Mouse (Mus musculus): ENCODE results near the gene 2310061I04Rik.

Gene 2310061I04Rik

DNA sequence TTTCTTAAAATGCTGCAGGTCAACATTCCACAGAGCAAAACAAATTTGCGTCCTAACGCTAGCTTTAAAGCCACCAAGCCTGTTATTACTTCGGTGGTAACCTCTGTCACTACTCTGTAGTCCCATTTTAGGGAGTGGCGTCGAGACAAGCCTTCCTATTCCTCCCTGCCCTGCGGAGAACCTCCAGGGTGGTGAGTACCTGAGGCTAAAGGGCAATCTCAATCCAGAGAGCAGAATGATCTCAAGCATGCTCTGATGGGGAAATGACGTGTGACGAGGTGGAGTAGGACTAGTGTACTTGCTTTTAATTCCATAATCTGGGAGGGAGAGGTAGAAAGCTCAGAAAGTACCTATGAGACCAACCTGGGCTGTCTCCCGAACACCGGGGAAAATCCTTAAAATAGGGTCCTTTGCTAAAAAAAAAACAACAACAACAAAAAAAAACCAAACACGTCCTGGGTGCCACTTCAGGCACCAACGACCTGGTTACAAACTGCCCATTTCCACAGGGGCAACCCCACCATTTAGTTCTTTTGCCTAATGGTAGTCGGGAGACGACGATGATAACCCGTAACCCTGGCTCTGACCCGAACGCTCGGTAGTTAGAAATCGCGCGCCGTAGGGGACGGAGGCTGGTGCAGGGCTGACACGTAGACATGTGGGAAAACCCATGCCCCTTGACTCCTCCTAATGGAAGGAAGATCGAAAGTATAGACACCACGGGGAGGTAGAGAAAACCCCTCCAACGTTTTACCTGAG lies 18.5 kb upstream of the 2310061I04Rik start:
- no peak for DNase-seq

DNA sequence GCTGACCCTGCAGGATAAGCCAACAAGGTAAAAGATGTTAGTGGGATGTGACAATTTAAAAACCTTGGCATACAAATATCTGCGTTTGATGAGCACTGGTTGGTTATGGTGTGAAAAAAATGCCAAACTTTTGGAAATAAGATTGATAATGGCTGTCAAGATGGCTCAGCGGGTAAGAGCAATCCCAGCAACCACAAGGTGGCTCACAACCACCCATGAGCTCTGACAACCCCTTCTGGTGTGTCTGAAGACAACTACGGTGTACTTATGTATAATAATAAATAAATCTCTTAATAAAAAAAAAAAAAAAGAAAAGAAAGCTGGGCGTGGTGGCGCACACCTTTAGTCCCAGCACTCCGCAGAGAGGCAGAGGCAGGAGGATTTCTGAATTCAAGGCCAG lies 17.7 kb upstream of the 2310061I04Rik start:
- no peak for DNase-seq

DNA sequence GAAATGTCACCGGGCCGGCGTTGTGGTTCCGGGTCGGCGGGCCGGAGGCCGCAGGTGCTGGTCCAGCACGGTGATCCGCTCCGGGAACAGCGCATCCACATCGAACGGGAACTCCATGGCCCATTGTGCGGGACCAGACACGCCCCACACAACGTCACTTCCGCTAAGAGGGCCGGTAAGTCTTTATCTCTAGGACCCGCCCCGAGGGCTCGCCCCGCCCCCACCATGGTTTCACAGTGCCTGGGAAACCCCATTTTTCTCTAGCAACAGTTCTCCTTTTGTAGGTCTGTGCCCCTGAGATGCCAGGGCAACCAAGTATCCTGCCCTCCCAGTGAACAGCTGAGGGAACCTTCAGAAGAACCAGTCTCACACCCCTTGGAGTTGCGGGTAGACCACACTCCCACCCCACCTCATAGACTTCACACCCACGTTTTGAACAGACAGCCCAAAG lies 12.7 kb upstream of the 2310061I04Rik start, which contains the start of gene Atat1:
TSS of gene Atat1 (minus strand) at position 157 of the 451 bp plus-strand sequence.
- DNase-seq: peak; percentile 95 to 97

DNA sequence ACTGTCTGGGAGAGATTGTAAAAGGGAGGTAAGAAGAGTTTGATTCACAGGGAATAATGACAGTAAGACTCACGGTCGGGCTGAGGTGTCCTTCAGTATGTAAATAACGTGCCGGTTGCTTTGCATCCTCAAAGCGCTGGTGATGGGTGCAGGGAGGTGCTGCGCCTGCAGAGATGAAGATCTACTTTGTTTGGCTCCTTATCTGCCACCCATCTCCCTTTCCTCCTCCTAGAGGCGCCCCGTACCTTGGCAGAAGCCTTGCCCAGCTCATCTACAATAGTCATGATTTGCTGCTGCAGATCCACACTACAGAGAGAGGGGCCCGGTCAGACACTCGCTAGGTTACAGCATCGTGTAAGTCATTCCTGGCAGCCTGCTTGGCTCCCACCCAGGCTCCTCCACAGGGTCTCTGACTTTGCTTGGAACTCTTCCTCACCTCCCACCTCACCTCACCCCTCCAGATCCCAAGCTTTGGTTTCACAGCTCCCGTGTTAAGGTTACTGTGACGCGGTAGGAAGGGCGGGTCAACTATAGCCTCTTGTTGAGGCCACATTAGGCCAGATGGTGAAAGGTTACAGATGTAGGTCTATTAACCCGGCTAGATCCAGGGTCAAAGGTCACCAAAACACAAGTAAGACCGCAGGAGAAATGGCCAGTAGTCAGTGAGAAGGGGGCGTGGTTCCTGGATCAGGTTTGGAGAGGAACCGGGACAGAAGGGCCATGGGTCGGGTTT lies 12.1 kb upstream of the 2310061I04Rik start:
- DNase-seq: no peak

DNA sequence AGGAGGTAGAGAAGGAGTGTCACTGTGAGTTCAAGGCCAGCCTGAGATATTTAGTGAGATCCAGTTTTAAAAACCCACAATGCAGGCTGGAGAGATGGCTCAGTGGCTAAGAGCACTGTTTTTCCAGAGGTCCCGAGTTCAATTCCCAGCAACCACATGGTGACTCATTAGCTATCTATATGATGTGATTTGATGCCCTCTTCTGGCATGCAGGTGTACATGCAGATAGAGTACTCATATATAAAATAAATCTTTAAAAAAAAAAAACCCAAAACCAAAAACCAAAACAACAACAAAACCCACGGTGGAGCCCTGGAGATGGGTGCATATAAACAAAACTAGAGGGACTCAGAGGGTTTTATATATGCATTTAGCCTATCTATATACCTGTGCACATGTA lies 10.4 kb upstream of the 2310061I04Rik start:
- no peak for DNase-seq

DNA sequence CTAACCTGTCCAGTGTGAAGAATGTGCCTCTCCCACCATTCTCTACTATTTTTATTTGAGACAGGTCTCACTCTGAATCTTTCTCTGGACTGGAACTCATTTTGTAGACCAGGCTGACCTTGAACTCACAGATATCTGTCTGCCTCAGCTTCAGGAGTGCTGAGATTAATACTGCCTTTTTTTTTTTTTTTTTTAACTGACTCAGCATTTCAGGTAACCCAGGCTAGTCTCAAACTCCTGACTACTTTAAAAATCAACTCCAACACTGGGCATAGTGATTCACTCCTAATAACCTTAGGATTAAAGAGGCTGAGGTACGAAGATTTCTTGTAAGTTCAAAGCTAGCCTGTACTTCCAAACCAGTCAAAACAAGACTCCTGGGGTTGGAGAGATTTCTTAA lies 8.4 kb upstream of the 2310061I04Rik start:
- DNase-seq: no peak

DNA sequence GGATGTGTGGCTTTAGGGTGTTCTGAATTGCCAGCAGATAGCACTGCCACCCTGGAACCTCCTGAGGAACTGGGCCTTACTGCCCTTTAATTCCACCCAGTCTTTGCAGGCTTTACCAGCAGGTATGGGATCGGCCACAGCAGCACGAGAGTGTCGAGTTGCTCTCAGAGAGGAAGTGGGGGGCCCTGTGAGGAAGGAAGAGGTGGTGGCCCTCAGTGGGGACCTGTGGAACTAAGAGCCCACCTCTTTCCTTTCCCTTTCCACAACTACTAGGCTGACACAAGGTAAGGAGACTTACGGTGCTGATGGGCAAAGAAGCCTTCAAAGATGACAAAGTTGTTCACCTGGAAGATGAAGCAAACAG lies 6.7 kb upstream of the 2310061I04Rik start:
- DNase-seq: no peak

DNA sequence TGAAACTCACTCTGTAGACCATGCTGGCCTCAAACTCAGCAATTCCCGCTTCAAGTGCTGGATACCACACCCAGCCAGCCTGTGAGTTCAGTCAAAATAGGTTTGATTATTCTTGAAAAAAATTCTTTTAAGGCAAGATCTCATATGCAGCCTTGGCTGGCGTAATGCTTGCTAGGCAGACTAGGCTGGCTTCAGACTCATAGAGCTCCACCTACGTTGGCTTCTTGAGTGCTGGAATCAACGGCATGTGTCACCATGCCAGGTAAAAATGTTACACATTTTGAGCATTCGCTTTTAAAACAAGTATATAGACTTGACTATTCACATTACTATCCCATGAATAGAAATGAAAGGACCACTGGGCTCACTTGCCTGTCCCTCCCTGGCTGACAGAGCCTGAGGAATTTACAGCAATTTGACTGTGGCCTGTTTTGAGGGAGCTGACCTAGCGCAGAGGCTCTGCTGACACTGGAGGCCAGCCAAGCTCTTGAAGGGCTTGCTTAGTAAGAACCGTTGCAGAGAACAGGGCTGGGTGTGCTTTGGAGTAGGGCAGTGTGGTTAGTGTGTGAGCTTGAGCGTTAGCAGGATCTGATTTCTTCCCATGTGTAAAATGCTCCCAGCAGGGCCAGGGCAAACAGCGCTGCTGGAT lies 6.2 kb upstream of the 2310061I04Rik start:
- peak; percentile 88 to 90 for DNase-seq

DNA sequence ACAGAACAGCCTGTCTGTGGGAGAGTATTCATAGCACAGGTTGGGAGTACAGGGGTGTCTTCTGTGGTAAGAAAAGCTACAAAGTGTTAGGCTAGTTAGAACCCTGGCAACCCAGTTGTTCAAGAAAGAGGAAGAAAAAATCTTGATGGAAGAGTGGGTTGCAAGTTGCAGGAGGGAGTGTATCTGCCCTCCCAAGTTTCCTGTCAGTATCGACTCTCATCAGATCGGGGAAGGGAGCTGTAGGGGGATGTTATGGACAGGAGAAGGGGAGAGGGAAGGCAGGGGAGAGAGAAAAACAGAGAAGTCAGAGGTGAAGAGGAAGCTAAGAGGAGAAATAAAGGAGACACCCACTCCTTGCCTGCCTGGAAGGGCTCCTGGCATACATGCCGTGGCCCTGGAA lies 3.4 kb upstream of the 2310061I04Rik start:
- DNase-seq: no peak

DNA sequence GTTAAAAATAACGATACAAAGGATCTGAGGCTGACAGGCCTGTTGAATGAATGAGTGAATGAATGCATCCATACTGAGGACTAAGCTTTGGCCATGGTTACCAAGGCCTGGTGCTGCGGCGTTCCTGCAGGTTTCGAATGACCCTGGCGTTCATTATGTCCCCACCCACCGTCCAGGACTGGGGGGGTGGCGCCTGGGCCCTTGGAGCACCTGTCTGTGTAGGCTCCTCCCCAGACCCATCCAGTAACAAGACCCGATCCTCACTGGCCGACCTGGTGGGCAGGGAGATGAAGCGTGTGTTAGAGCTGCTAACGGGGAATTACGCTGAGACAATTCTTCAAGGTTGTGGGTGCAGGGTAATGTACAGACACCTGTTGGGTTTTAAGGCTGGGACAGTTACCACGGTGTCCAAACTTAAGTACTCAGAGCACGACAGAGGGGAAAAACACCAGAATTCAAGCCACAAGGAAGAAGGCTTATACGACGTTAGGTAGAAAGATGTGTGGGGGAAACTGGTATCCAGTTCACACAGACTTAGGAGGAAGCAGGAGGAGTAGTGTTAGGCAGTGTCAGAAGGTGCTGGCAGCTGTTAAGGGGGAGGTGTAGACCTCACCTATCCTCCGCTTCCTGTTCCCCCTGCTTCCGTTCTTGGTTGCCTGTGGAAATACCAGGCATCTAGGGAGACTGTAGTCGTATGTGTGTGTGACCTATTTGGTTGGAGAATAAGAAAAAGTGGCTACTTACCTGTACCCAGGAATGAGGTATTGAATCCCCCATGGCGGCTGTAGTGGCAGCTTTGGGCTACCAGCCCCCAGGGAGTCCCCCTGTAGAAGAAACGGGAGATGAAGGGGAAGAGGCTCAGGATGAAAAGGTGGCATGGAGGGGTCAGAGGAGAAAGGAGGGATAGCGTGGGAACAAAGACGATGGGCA lies 678 bp upstream of the 2310061I04Rik start:
- DNase-seq: no peak

DNA sequence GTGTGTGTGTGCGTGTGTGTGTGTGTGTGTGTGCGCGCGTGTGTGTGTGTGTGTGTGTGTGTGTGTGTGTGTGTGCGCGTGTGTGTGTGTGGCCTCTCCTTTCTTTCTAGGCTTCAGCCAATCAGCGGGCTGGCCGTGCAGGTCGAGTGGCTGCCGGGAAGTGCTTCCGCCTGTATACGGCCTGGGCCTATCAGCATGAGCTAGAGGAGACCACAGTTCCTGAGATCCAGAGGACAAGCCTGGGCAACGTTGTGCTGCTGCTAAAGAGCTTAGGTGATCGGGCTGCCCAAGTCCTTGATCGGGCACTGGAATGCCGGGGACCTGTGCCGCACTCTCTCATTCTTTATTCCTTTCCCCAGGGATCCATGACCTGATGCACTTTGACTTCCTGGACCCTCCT lies 9.5 kb downstream of the 2310061I04Rik start:
- DNase-seq: no peak

DNA sequence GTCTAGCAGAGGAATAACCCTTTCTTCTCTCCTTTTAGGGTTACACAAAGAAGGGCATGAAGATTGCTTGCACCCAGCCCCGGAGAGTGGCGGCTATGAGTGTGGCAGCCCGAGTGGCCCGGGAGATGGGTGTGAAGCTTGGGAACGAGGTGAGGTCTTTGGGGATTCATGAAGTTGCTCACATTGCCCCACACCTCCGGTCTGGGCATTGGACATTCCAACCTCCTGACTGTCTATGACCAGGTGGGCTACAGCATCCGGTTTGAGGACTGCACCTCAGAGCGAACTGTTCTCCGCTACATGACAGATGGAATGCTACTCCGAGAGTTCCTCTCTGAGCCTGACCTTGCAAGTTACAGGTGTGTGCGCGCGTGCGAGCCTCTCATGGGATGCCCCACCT lies 13.5 kb downstream of the 2310061I04Rik start:
- DNase-seq: no peak

DNA sequence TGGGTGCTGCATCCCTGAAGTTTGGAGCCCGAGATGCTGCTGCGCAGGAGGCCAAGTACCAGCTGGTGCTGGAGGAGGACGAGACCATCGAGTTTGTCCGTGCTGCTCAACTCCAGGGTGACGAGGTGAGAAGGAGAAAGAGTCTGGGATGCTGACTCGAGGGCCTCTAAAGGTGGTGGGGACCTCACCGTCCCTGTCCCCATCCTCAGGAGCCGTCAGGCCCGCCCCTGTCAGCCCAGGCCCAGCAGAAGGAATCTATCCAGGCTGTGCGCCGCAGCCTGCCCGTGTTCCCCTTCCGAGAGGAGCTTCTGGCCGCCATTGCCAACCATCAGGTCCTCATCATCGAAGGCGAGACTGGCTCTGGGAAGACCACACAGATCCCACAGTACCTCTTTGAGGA lies 14.3 kb downstream of the 2310061I04Rik start:
- no peak for DNase-seq

DNA sequence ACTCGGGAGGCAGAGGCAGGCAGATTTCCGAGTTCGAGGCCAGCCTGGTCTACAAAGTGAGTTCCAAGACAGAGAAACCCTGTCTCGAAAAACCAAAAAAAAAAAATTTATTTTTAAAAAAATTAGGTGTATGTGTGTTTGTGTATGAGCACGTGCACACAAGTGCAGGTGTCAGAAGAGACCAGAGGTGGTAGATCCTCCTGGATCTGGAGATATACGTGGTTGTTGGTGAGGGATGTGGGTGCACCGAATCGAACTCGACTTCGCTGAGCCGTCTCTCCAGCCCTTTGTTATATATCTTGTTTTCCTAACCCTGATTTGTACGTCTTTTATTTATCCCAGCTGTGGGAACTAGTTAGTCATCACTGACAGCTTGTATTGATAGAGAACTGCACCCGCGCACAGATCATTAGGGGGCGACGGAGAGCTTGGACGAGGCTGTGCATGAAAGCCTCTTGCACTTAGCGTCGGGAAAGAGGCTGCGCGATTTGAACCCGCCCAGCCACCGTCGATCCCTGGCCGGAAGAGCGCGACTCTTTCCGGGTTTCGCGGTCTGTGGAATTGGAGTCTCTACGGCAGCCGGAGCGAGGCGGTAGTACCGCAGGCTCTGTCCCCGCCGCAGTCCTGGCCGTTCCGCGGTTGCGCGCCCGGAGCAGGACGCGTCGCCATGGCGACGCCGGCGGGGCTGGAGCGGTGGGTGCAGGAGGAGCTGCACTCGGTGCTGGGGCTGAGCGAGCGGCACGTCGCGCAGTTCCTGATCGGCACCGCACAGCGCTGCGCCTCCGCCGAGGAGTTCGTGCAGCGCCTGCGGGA lies 17.8 kb downstream of the 2310061I04Rik start, which contains the start of gene Dhx16:
TSS of gene Dhx16 (plus strand) at position 575 of the 813 bp plus-strand sequence.
- peak; percentile 95 to 96 for DNase-seq

DNA sequence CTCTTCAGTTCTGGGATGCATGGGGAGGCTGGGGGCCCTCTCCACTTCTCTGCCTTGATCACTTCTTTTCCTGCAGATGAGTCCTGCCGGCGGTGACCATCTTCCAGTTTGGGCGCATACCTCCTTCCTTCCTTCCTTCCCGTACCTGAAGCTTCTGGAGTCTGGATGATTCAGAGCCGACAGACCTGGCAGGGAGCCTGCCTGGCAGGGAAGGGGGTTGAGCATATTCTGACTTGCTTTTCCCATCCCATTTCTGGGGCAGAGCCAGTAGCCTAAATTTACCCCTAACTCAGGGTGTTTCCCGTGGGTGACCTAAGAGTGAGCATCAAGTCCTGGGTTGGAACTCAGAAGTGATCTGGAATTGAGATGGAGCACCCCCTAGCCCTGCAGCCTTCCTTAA lies 22.5 kb downstream of the 2310061I04Rik start:
- DNase-seq: no peak

DNA sequence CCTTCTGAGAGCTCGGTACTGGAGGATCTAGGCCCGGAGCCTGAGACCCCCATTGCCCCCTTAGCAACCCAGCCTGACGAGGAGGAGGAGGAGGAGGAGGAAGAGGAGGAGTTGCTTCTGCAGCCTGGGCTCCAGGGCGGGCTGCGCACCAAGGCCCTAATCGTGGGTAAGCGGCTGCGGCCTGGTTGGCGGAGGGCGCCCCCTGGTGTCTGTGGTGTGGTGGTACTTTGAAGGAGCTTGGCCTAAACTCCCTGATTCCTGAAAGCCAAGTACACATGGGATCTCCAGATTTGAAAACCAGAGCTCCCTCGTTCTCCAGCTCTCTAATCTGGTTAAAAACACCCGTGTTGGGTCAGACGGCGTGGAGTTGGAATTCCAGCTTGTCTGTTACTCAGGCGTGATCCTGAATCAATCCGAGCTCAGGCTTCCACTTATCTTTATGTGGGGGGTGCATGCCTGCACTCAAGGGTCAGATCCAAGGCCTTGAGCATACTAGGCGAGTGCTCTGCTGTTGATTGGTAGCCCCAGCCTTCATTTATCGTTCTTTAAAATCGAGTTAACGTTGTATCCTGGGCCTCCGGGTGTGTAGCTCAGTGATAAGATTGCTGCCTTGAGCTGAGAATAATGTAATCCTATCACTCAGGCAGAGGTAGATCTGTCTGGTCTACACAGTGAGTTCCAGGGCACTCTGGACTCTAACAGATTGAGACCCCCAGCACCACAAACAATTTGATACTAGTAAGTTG lies 23.3 kb downstream of the 2310061I04Rik start:
- DNase-seq: peak; percentile 83 to 88

DNA sequence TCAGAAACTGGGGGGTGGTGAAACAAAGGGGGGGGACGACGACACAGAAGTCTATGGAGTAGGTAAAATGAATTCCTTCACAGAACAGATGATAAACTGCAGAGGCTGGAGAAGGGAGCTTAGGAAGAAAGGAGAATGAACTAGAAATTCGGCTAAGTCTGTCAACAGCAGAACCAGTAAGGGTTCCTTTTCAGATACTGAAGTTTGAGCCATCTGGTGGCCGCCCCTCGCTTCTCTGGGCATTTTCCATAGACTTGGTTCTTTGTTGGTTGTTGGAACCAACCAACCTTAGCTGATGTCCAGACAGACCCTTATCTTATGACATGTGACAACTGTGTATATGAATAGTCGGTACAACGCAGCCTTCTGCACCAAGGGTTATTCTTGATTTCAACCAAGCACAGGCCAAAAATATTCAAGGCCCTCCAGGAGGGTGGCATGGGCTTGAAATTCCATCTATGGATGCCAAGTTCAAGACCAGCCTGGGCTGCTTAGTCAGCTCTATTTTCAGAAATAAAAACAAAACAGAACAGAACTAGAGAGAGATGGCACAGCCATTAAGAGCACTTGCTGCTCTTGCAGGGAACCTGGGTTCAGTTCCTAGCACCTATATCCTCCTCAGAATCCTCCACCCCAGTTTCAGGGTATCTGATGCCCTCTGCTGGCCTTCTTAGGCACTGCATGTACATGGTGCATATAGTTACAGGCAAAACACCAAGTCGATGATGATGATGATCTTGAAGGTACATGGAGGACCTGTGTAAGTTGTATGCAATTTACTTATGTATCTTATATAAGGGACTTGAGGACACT lies 26.1 kb downstream of the 2310061I04Rik start:
- no peak for DNase-seq

DNA sequence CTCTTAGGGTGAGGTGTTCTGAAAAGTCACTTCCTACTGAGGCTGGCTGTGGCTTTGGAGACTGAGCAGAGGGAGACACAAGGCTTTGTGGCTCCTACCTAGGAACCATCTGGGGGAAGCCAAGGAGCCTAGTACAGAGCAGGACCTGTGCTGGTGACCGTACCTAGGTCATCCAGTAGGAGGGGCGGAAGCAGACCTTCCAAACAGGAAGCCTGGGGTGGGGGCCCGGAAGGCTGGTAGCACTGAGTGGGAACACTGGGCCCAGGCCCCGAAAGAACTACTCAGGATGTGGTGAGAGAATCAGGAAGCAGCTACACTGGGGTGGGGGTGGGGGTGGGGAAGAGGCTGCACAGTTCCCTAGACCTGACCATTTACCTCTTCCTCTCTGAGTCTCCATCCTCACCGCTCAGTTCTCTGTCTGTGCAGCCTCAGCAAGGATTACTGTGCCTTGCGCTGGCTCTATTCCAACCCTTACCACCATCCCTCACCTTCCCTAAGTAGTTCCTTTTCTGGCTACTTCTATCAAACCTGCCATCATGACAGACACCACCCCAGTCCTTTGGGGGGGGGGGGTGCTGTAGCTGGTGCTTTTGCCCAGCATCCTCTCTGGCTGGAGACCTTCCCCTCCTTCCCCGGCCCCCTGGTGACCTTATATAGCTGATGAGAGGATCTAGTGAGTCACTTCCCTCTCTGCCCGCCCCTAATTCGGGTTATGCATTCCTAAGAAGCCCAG lies 26.9 kb downstream of the 2310061I04Rik start:
- peak; percentile 86 to 88 for DNase-seq

All from lung, adult 18-20 months (tissue).